Mouse (Mus musculus) left cerebral cortex, adult 8-10 months (tissue): Measurements from ENCODE around the gene Mamdc2. TPM values are rescaled to one million over a fixed set of nuclear protein-coding genes. Genes with fewer than 3 reads are reported as not detected.

Source experiments
- DNase-seq, 2 experiments: peaks; one replicate each; pipeline ENCODE4 v3.0.0; 2022; ENCODE audit warnings: low spot score in 2 of 2
- total RNA-seq, 4 experiments: library from RNA; stranded (reverse); gene quantifications; 2 replicates each; pipeline ENCODE4 v1.2.4; 2022

Gene Mamdc2
- total RNA-seq, 4 experiments from 2014 or later, result 0.80 to 2.4 (median 1.3) TPM

DNA sequence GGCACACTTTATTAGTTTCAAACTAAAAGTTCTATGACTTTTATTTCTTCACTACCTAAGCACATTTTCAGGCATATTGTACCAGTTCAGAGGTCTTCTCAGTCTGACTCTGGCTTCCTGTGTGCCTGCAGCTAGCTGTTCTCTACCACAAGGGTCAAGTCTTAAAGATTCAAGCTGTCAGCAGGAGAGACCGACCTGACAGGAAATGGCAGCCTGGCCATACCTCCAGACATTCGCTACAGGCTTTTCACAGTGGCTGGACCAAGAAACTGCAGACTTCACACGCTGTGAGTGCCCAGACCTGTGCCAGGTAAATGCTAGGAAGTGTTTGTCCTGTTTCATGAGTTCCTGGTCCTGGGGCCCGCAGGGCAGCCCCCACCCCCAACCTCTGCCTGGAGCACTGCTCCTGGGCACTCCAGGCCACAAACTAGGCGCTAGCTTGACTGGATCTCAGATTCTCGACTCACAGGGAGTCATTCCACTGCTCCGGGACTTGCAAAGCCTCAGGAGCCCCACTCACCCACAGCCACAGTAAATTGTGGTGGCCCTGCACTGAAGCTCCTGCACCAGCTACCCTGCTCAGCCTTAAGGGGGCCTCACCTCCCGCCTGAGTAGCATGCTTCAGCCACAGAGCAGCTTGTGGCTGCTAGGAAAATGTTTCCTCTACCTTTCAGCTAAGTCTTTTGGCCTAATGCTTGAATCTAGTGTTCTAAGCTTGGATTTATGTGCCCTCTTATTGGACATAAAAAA, 166.2 kb downstream of the Mamdc2 start:
- no peak for DNase-seq

DNA sequence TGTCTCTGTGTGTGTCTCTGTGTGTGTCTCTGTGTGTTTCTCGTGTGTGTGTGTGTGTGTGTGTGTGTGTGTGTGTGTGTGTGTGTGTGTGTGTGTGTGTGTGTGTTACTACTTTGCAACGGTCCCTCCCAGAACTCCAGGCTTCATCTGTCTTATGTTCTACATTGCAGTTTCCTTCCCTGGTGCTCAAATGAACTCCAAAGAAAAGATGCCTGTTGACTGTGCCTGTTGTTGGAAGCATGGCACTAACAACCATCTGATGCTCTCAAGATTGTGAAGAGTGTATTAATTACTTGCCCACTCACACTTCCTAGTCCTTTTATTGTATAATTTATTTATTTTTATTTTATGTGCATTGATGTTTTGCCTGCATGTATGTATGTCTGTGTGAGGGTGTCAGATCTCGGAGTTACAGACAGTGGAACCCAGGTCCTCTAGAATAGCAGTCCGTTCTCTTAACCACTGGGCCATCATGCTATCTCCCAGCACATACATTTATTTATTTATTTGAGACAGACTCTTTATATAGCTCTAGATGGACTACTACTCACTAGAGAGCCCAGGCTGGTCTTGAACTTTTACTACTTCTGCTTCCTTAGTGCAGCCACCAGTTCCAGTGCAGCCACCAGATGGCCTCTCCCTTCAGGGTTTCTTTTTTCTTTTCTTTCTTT, 174.1 kb downstream of the Mamdc2 start:
- DNase-seq, result no peak

DNA sequence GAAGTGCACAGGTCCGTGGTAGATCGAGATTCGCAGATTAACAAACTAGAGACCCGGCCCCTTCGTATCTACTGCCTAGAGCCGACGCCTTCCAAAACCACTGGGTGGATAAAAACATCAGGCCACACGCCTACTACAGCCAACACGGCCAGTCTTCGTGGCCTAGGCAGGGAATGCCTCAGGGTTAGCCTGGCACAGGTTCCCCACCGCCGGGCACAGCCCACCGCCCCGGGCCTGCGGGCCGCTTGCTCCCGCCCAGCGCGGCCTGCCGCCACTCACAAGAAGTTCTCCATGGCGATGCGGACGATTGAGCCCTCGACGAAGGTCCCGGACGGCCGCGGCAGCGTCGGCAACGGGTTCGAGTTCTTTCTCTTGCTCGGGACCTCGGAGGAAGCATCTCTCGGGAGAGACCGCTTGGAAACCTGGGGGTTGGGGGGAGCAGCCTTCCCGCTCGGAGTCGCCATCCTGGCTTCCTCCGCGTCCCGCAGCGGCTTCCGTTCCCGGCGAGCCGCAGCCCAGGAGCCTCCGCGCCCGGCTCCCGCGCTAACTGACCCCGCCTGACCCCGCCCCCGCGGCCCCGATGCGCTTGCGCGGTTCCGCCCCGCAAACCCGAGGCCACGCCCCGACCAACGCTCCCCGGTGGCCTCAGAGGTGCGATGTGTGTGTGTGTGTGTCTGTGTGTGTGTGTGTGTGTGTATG, 174.7 kb downstream of the Mamdc2 start, which contains the start of gene Smc5:
Smc5 (minus strand) TSS at position 543 of the 699 bp plus-strand sequence.
- DNase-seq, result peak; percentile 78 to 81

DNA sequence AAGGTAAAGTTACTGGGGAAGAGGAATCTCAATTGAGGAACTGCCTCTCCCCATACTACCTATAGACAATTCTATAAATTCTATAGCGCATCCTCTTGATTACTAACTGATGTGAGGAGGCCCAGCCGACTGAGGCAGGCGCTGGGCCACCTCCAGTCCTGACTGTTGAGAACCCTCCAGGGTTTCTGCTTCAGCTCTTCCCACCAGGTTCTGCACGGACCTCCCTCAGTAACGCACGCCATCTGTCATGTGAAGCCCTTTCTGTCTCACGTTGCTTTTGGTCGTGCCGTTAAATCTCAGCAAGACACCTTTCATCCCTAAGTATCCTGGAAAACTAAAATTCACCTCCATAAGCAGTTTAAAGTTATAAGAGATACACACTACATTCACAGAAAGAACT, 191.5 kb downstream of the Mamdc2 start:
- DNase-seq, result no peak

Other genes starting within 250 kb of the Mamdc2 start
- 10 to 100 TPM; 31.9 to 34.7 (median 34.3) TPM for gene Smc5, start 174.5 kb downstream of the Mamdc2 start, total RNA-seq
- gene 1700028P14Rik, start 204.4 kb upstream of the Mamdc2 start, total RNA-seq, result 1 to 10 TPM in 3 of 4 experiments, under 1 TPM in 1; 0.74 to 2.4 (median 1.9) TPM
- gene Ptar1, start 239.0 kb upstream of the Mamdc2 start, total RNA-seq, result 10 to 100 TPM; 31.3 to 47.2 (median 42.7) TPM